In genomic region chr7:96438392-96438791, GRCm38 (mm10) we compare ENCODE assay signal across 28 mouse cellular contexts.
DNase-seq lines count a peak whose midpoint lies in the region; TF ChIP-seq lines count a peak whose summit lies in the region.
"Had no signal": no experiment of that assay in that cellular context is flagged by ENCODE, and none has a peak within 500 bp of the region (broad histone marks: within the 10 kb centered on the region; RNA-seq: fewer than 3 reads in every experiment).

No protein-coding gene starts in this region.

- 89% methylated on average over 6 of the region's 6 CpGs for WGBS in heart, adult 2 months

- no peak for TF ChIP-seq EP300 in heart, adult 2 months (IDR thresholded peaks at IDR 0.05; ENCODE audit: insufficient read depth, low read depth, low read length)

- H3K4me3 ChIP-seq in heart, adult 2 months: no peak overlapping the region
- H3K4me3 ChIP-seq: embryonic facial prominence, embryonic 10.5 days; embryonic facial prominence, embryonic 15.5 days; forebrain, embryonic 12.5 days; heart, embryonic 10.5 days; heart, embryonic 15.5 days; kidney, embryonic 15.5 days; layer of hippocampus, adult 2 months; limb, embryonic 13.5 days; lung, embryonic 15.5 days; megakaryocyte, embryonic 14.5 days; midbrain, embryonic 12.5 days; neural tube, embryonic 13.5 days had no signal

- no peak overlapping the region for H3K9ac ChIP-seq in heart, adult 2 months (ENCODE audit: low read depth, low read length)
- H3K9ac ChIP-seq: embryonic facial prominence, embryonic 15.5 days; forebrain, embryonic 12.5 days; forebrain, postnatal 0 days; heart, embryonic 15.5 days; kidney, embryonic 15.5 days; limb, embryonic 13.5 days; lung, embryonic 15.5 days; midbrain, embryonic 12.5 days; neural tube, embryonic 13.5 days had no signal

- intact Hi-C loops in heart, adult 2 months (cut with DNase I): no loop called here
- intact Hi-C loops in left cerebral cortex, postnatal 14 days (cut with DNase I): no loop called here

- peak; percentile 59 for DNase-seq in heart, adult 11 months
- DNase-seq in heart, adult 2 months: no peak
- peak; percentile 33 to 47 for DNase-seq in left cerebral cortex, postnatal 14 days (ENCODE audit: low spot score in 2 of 2)
- no peak for DNase-seq in left cerebral cortex, adult 11 months (ENCODE audit: low spot score)
- peak; percentile 52 to 61 for DNase-seq in right cerebral cortex, adult 2 months (ENCODE audit: low spot score in 2 of 2)
- no peak for DNase-seq in lung, postnatal 10 days
- DNase-seq in cerebellum, adult 9-10 months: no peak
- DNase-seq: adrenal gland, postnatal 25 days; cerebellum, adult 2 months; cerebellum, postnatal 25 days; forebrain, postnatal 0 days; gastrocnemius, postnatal 10 days; kidney, adult 18-20 months; kidney, postnatal 25 days; lung, postnatal 4 days; thymus, postnatal 14 days had no signal

- no peaks in the 10 kb centered on the region for H3K79me2 ChIP-seq in heart, adult 2 months (replicated peaks; ENCODE audit: control insufficient read depth, insufficient read depth, low read length)

- TF ChIP-seq POLR2A in heart, adult 2 months (IDR thresholded peaks at IDR 0.05; ENCODE audit: insufficient read depth, low read depth, low read length): no peak

- no peak for TF ChIP-seq CTCF in heart, adult 2 months (IDR thresholded peaks at IDR 0.05)

- H3K27ac ChIP-seq in heart, adult 2 months: no peak overlapping the region
- H3K27ac ChIP-seq: embryonic facial prominence, embryonic 10.5 days; embryonic facial prominence, embryonic 15.5 days; forebrain, embryonic 12.5 days; heart, embryonic 10.5 days; heart, embryonic 15.5 days; kidney, embryonic 15.5 days; layer of hippocampus, adult 2 months; limb, embryonic 13.5 days; lung, embryonic 15.5 days; midbrain, embryonic 12.5 days; neural tube, embryonic 13.5 days had no signal

- no peaks in the 10 kb centered on the region for H3K4me1 ChIP-seq in heart, adult 2 months (ENCODE audit: control insufficient read depth, insufficient read depth, low read length)
- H3K4me1 ChIP-seq: embryonic facial prominence, embryonic 15.5 days; forebrain, embryonic 12.5 days; heart, embryonic 10.5 days; heart, embryonic 15.5 days; kidney, embryonic 15.5 days; limb, embryonic 13.5 days; lung, embryonic 15.5 days; megakaryocyte, embryonic 14.5 days; midbrain, embryonic 12.5 days; neural tube, embryonic 13.5 days had no signal

- no peaks in the 10 kb centered on the region for H3K27me3 ChIP-seq in heart, adult 2 months (ENCODE audit: control insufficient read depth, insufficient read depth, low read length)
- H3K27me3 ChIP-seq: embryonic facial prominence, embryonic 15.5 days; forebrain, embryonic 12.5 days; heart, embryonic 15.5 days; kidney, embryonic 15.5 days; limb, embryonic 13.5 days; lung, embryonic 15.5 days; megakaryocyte, embryonic 14.5 days; midbrain, embryonic 12.5 days; neural tube, embryonic 13.5 days had no signal

- H3K36me3 ChIP-seq in heart, adult 2 months (ENCODE audit: control insufficient read depth, insufficient read depth, low read length): no peaks in the 10 kb centered on the region
- H3K36me3 ChIP-seq: embryonic facial prominence, embryonic 10.5 days; embryonic facial prominence, embryonic 15.5 days; forebrain, embryonic 12.5 days; heart, embryonic 10.5 days; heart, embryonic 15.5 days; kidney, embryonic 15.5 days; limb, embryonic 13.5 days; lung, embryonic 15.5 days; midbrain, embryonic 12.5 days; neural tube, embryonic 13.5 days had no signal

Comparison
In these comparisons a context has a peak if more than half of its experiments do, and no peak if none do; other contexts are left out.
1. DNase-seq: peak in heart, adult 11 months (single experiment), left cerebral cortex, postnatal 14 days (2 of 2) and right cerebral cortex, adult 2 months (2 of 2); none in heart, adult 2 months (0 of 2), left cerebral cortex, adult 11 months (single experiment), lung, postnatal 10 days (single experiment) and cerebellum, adult 9-10 months (single experiment).